Mouse (Mus musculus) stomach, postnatal 0 days (tissue): ENCODE measurements at regions not wholly inside any gene's neighbourhood (a gene's known extent, or its start where the extent isn't known, plus 50 kb on each side); places are given as distances from the start of the nearest gene placed in this dataset.

Source experiments
- ATAC-seq: fragments of 200-750 bp; cut with Nextera tagmentation; 2 replicates; pipeline ENCODE4 v1.8.0; 2017; ENCODE audit not compliant: low FRiP score, low TSS enrichment
- DNase-seq: peaks from one replicate; pipeline ENCODE4 v3.0.0-alpha.2; 2016; ENCODE audit warnings: low spot score
- H3K27ac ChIP-seq: fragments of 300-500 bp; sonication (generic); replicated peaks from 2 replicates; pipeline ENCODE4 v1.5.1; 2014; ENCODE audit warnings: mild to moderate bottlenecking, control low read depth
- H3K27me3 ChIP-seq: fragments of 300-500 bp; sonication (generic); 2 replicates; pipeline ENCODE4 v1.6.1; 2014; ENCODE audit warnings: low read length; ENCODE audit not compliant: control insufficient read depth, insufficient read depth
- H3K36me3 ChIP-seq: fragments of 300-500 bp; sonication (generic); 2 replicates; pipeline ENCODE4 v1.6.1; 2014; ENCODE audit warnings: low read length, mixed read lengths; ENCODE audit not compliant: control insufficient read depth, insufficient read depth
- H3K4me1 ChIP-seq: fragments of 300-500 bp; sonication (generic); replicated peaks from 2 replicates; pipeline ENCODE4 v1.6.1; 2014; ENCODE audit warnings: antibody characterized with exemption; ENCODE audit not compliant: control insufficient read depth, insufficient read depth
- H3K4me2 ChIP-seq: fragments of 300-500 bp; sonication (generic); replicated peaks from 2 replicates; pipeline ENCODE4 v1.6.1; 2014; ENCODE audit warnings: low read depth, mild to moderate bottlenecking, control low read depth, moderate library complexity
- H3K4me3 ChIP-seq: fragments of 300-500 bp; sonication (generic); 2 replicates; pipeline ENCODE4 v1.5.1; 2014; ENCODE audit warnings: low read depth, low read length, control low read depth
- H3K9ac ChIP-seq: fragments of 300-500 bp; sonication (generic); 2 replicates; pipeline ENCODE4 v1.6.1; 2014; ENCODE audit warnings: mild to moderate bottlenecking, low read length, control low read depth, mixed read lengths
- H3K9me3 ChIP-seq: fragments of 300-500 bp; sonication (generic); 2 replicates; pipeline ENCODE4 v1.6.1; 2016; ENCODE audit warnings: low read length; ENCODE audit not compliant: control insufficient read depth
- CTCF ChIP-seq: IDR thresholded peaks from 2 replicates; pipeline ENCODE4 v1.5.1; 2016; ENCODE audit warnings: antibody characterized with exemption, low read depth, mild to moderate bottlenecking, moderate library complexity
- EP300 ChIP-seq: optimal IDR thresholded peaks from 2 replicates; pipeline ENCODE3; 2016; ENCODE audit warnings: antibody characterized with exemption
- WGBS: fragments of 180-500 bp; shearing (Covaris S2); extraction: QIAGEN DNeasy Blood & Tissue Kit; methylation state at CpG from one replicate; pipeline ENCODE4 v1.1.7; 2014; 5-methylcytosine and 5-hydroxymethylcytosine counted together

GRCm38 (mm10) chr1:119153619-119154018 lies 100.2 kb upstream of the Gli2 start:
- H3K4me3 ChIP-seq: no peak overlapping the region
- H3K4me2 ChIP-seq: no peak overlapping the region
- no peaks in the 10 kb centered on the region for H3K4me1 ChIP-seq
- ATAC-seq: no peak
- no peaks in the 10 kb centered on the region for H3K9me3 ChIP-seq
- DNase-seq: no peak
- WGBS: 98% methylated on average over 4 of the region's 4 CpGs
- no peaks in the 10 kb centered on the region for H3K36me3 ChIP-seq
- no peak for TF ChIP-seq CTCF
- no peak for TF ChIP-seq EP300
- no peak overlapping the region for H3K27ac ChIP-seq
- no peak overlapping the region for H3K9ac ChIP-seq
- no peaks in the 10 kb centered on the region for H3K27me3 ChIP-seq

GRCm38 (mm10) chr1:119152776-119153175 lies 99.4 kb upstream of the Gli2 start:
- DNase-seq: no peak
- Histone ChIP-seq H3K27ac (no peak overlapping the region), H3K4me2 (no peak overlapping the region), H3K9ac (no peak overlapping the region), H3K36me3 (no peaks in the 10 kb centered on the region), H3K9me3 (no peaks in the 10 kb centered on the region), H3K27me3 (no peaks in the 10 kb centered on the region), H3K4me3 (no peak overlapping the region), H3K4me1 (no peaks in the 10 kb centered on the region)
- TF ChIP-seq EP300: no peak
- no peak for ATAC-seq
- WGBS: 86% methylated on average over 6 of the region's 6 CpGs

GRCm38 (mm10) chr1:119147506-119147905 lies 94.1 kb upstream of the Gli2 start:
- H3K4me1 ChIP-seq: no peaks in the 10 kb centered on the region
- no peak overlapping the region for H3K4me2 ChIP-seq
- no peak overlapping the region for H3K9ac ChIP-seq
- no peaks in the 10 kb centered on the region for H3K9me3 ChIP-seq
- TF ChIP-seq CTCF (no peak), EP300 (no peak)
- ATAC-seq (no peak), DNase-seq (no peak)
- 64% methylated on average over 2 of the region's 2 CpGs for WGBS
- H3K36me3 ChIP-seq: no peaks in the 10 kb centered on the region
- H3K4me3 ChIP-seq: no peak overlapping the region
- no peak overlapping the region for H3K27ac ChIP-seq
- no peaks in the 10 kb centered on the region for H3K27me3 ChIP-seq

GRCm38 (mm10) chr1:119143808-119144207 lies 90.4 kb upstream of the Gli2 start:
- H3K4me2 ChIP-seq: no peak overlapping the region
- no peaks in the 10 kb centered on the region for H3K9me3 ChIP-seq
- no peaks in the 10 kb centered on the region for H3K27me3 ChIP-seq
- no peak overlapping the region for H3K4me3 ChIP-seq
- DNase-seq (no peak), ATAC-seq (no peak)
- TF ChIP-seq EP300 (no peak), CTCF (no peak)
- no peak overlapping the region for H3K27ac ChIP-seq
- no peaks in the 10 kb centered on the region for H3K36me3 ChIP-seq
- 72% methylated on average over 11 of the region's 11 CpGs for WGBS
- no peaks in the 10 kb centered on the region for H3K4me1 ChIP-seq
- H3K9ac ChIP-seq: no peak overlapping the region

GRCm38 (mm10) chr1:119129039-119129438 lies 75.6 kb upstream of the Gli2 start:
- no peak overlapping the region for H3K4me3 ChIP-seq
- H3K9me3 ChIP-seq: no peaks in the 10 kb centered on the region
- WGBS: 91% methylated on average over 3 of the region's 3 CpGs
- H3K9ac ChIP-seq: no peak overlapping the region
- no peak overlapping the region for H3K4me2 ChIP-seq
- TF ChIP-seq EP300: no peak
- TF ChIP-seq CTCF: no peak
- H3K36me3 ChIP-seq: no peaks in the 10 kb centered on the region
- no peak overlapping the region for H3K27ac ChIP-seq
- no peaks in the 10 kb centered on the region for H3K27me3 ChIP-seq
- no peaks in the 10 kb centered on the region for H3K4me1 ChIP-seq
- DNase-seq (no peak), ATAC-seq (no peak)

- 34% methylated on average over 6 of the region's 6 CpGs for WGBS
- no peak for TF ChIP-seq CTCF
- Histone ChIP-seq H3K4me2 (no peak overlapping the region), H3K4me1 (no peaks in the 10 kb centered on the region), H3K27me3 (no peaks in the 10 kb centered on the region), H3K36me3 (no peaks in the 10 kb centered on the region), H3K9me3 (no peaks in the 10 kb centered on the region), H3K27ac (no peak overlapping the region), H3K9ac (no peak overlapping the region), H3K4me3 (no peak overlapping the region)
- ATAC-seq (no peak), DNase-seq (no peak)
Observed at GRCm38 (mm10) chr1:119125561-119125960, 72.1 kb upstream of the Gli2 start.

GRCm38 (mm10) chr1:119124798-119125197 lies 71.4 kb upstream of the Gli2 start:
- TF ChIP-seq CTCF (no peak), EP300 (no peak)
- Histone ChIP-seq H3K27ac (no peak overlapping the region), H3K36me3 (no peaks in the 10 kb centered on the region), H3K9me3 (no peaks in the 10 kb centered on the region), H3K9ac (no peak overlapping the region), H3K27me3 (no peaks in the 10 kb centered on the region), H3K4me1 (no peaks in the 10 kb centered on the region), H3K4me2 (no peak overlapping the region), H3K4me3 (no peak overlapping the region)
- ATAC-seq (no peak), DNase-seq (no peak)
- 68% methylated on average over 4 of the region's 4 CpGs for WGBS
